Mouse (Mus musculus): Measurements from ENCODE around the gene Gm21852. TPM values are rescaled to one million over a fixed set of nuclear protein-coding genes. Genes with fewer than 3 reads are reported as not detected.

Gm21852 gene
- polyA plus RNA-seq (2017; shearing (Covaris generic)), result not detected

DNA sequence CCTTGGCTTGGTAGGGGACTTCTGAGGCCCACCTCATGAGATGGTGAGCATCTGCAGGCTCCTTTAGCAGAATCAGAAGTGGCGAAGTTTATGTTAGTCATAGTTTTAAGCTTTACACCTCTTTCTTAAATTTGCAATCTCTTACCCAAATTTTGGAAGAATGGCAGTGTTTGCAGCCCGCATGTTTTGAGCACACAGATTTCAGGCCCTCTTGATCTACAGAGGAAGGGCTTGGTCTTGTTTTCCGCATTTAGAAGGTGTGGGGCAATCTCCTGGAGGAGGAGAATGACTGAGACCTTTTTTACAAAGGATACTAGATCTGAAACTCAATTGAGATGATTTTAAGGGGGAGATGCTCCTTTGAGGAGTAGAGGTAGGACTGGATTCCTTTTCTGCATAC, at the start of gene Gm21852:
Gene Gm21852 (minus strand): TSS at position 101 of the 400 bp plus-strand sequence.

Other genes with a start within 250 kb of the Gm21852 start
- gene Gm21797, start 123.8 kb upstream of the Gm21852 start, polyA plus RNA-seq (2017; shearing (Covaris generic)), result not detected
- not detected for gene Gm20795, start 152.9 kb upstream of the Gm21852 start, polyA plus RNA-seq (2017; shearing (Covaris generic))

All from inflammation-experienced regulatory T-cells, adult 16 weeks (primary cell).